Mouse (Mus musculus) forebrain, embryonic 15.5 days (tissue): ENCODE results near the gene Zkscan6. TPM values are rescaled to one million over a fixed set of nuclear protein-coding genes. Genes with fewer than 3 reads are reported as not detected.

Source experiments
- ATAC-seq: fragments of 200-750 bp; cut with Nextera tagmentation; replicated peaks from 2 replicates; pipeline ENCODE4 v1.8.0; 2017; ENCODE audit warnings: mild to moderate bottlenecking, moderate TSS enrichment, moderate library complexity
- H3K27ac ChIP-seq: fragments of 300-500 bp; sonication (generic); replicated peaks from 2 replicates; pipeline ENCODE4 v1.5.1; 2015; ENCODE audit warnings: mild to moderate bottlenecking, inconsistent platforms
- H3K27me3 ChIP-seq: fragments of 300-500 bp; sonication (generic); 2 replicates; pipeline ENCODE4 v1.6.1; 2015; ENCODE audit warnings: inconsistent platforms
- H3K36me3 ChIP-seq: fragments of 300-500 bp; sonication (generic); 2 replicates; pipeline ENCODE4 v1.6.1; 2015; ENCODE audit warnings: mild to moderate bottlenecking, inconsistent platforms
- H3K4me1 ChIP-seq: fragments of 300-500 bp; sonication (generic); 2 replicates; pipeline ENCODE4 v1.6.1; 2015; ENCODE audit warnings: inconsistent platforms
- H3K4me2 ChIP-seq: fragments of 300-500 bp; sonication (generic); replicated peaks from 2 replicates; pipeline ENCODE4 v1.6.1; 2015; ENCODE audit warnings: mild to moderate bottlenecking, inconsistent platforms
- H3K4me3 ChIP-seq: fragments of 300-500 bp; sonication (generic); 2 replicates; pipeline ENCODE4 v1.5.1; 2015; ENCODE audit warnings: mild to moderate bottlenecking, inconsistent platforms
- H3K9ac ChIP-seq: fragments of 300-500 bp; sonication (generic); replicated peaks from 2 replicates; pipeline ENCODE4 v1.6.1; 2015; ENCODE audit warnings: mild to moderate bottlenecking, inconsistent platforms
- H3K9me3 ChIP-seq: fragments of 300-500 bp; sonication (generic); 2 replicates; pipeline ENCODE4 v1.6.1; 2016; ENCODE audit warnings: inconsistent platforms
- WGBS: fragments of 180-500 bp; shearing (Covaris S2); methylation state at CpG from one replicate; pipeline ENCODE4 v1.1.7; 2015; ENCODE audit warnings: mixed read lengths; 5-methylcytosine and 5-hydroxymethylcytosine counted together
- polyA plus RNA-seq: library from polyadenylated mRNA; unstranded; fragments of >200 nt; fragmentation: Nextera tagmentation; extraction: Ambion mirVana; gene quantifications from 2 replicates; pipeline ENCODE4 v1.2.1, GENCODE M21; 2015

Gene Zkscan6
- 25.1 and 26.5 TPM in 2 replicates for polyA plus RNA-seq

DNA sequence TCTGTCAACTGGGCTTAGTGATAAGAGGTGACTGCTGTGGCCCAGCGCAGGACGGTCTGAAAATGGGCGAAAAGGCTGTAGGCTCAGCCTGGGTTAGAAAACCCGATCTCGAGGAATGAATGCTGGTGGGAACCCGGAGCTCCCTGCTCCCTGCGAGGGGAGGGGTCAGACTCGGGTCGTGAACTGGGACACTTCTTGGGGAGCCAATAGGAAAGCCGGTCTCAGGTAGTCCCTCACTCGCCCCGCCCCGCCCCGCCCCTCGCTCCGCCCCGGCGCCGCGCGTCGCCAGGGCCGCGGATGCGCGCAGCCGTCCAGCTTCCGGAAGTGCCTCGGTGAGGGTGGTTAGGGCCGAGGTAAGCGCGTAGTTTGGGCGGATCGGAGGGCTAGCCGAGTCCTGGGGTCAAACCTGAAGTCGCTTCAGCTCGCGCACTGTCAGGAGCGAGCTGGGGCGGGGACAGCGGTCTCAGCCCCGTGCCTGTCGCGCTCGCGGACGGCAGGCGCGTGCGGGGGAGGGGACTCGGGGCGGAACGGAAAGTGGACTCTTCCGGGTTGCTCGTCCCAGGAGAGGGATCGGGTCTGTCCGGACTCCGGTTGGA, at the start of gene Zkscan6:
Zkscan6 (plus strand) TSS at position 267 of the 596 bp plus-strand sequence.
- no peaks in the 10 kb centered on the region for H3K27me3 ChIP-seq
- no peaks in the 10 kb centered on the region for H3K36me3 ChIP-seq
- WGBS = under 1% methylated on average over 55 of the region's 58 CpGs
- peak within 1 kb of the TSS; percentile 56 for H3K4me3 ChIP-seq
- peak within 1 kb of the TSS; percentile 71 for H3K27ac ChIP-seq
- H3K9ac ChIP-seq = peak within 1 kb of the TSS; percentile 67
- ATAC-seq = peak; percentile 97
- peaks cover 28% of the 10 kb centered on the region for H3K4me1 ChIP-seq
- no peaks in the 10 kb centered on the region for H3K9me3 ChIP-seq
- peak within 1 kb of the TSS; percentile 91 for H3K4me2 ChIP-seq

DNA sequence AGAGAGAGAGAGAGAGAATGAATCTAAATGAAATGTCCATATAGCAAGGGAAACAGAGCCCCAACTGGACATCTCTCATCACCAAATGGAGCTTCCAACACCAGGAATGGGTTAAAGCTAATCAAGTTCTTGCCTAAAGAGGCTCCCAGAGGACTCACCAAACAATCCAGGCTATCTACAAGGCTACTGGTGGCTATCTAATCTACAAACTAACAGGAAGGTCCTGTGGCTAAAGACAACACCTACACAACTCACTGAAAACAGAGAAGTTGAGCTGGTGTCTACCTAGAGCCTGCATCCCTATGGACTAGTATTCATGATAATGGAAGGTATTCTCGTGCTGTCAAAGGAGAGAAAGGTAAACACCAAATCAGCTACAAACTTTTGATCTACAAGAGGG, 47.6 kb upstream of the Zkscan6 start:
- no peak for ATAC-seq
- H3K4me3 ChIP-seq = no peak overlapping the region
- no peak overlapping the region for H3K27ac ChIP-seq
- WGBS = 97% methylated on average over 1 of the region's 1 CpGs
- H3K4me1 ChIP-seq = 0 out of 2 replicates have a peak, but pooled peaks cover 2% of the 10 kb centered on the region
- H3K4me2 ChIP-seq = no peak overlapping the region
- H3K9me3 ChIP-seq = no peaks in the 10 kb centered on the region
- H3K36me3 ChIP-seq = no peaks in the 10 kb centered on the region
- no peaks in the 10 kb centered on the region for H3K27me3 ChIP-seq
- H3K9ac ChIP-seq = no peak overlapping the region

DNA sequence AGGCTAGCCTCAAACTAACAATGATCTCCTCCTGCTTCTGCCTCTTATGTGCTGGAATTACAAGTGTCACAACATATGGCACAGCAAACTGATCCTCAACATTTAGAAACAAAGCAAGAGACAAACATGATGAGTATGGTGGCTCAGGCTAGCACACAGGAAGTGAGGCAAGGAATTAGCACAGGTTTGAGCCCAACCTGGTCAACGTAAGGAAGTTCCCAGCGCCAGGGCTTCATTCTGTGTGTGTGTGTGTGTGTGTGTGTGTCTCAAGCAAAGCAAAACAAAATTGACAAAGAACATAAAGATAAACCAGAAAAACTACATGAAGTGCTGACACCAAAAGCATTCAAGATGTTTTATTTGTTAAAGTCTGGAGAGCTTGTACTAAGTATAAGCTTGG, 46.1 kb upstream of the Zkscan6 start:
- Histone ChIP-seq H3K36me3 (no peaks in the 10 kb centered on the region), H3K4me1 (0 out of 2 replicates have a peak, but pooled peaks cover 2% of the 10 kb centered on the region), H3K27me3 (no peaks in the 10 kb centered on the region), H3K9ac (no peak overlapping the region), H3K4me2 (no peak overlapping the region), H3K9me3 (no peaks in the 10 kb centered on the region), H3K27ac (no peak overlapping the region), H3K4me3 (no peak overlapping the region)
- no peak for ATAC-seq
- 93% methylated on average over 2 of the region's 2 CpGs for WGBS

DNA sequence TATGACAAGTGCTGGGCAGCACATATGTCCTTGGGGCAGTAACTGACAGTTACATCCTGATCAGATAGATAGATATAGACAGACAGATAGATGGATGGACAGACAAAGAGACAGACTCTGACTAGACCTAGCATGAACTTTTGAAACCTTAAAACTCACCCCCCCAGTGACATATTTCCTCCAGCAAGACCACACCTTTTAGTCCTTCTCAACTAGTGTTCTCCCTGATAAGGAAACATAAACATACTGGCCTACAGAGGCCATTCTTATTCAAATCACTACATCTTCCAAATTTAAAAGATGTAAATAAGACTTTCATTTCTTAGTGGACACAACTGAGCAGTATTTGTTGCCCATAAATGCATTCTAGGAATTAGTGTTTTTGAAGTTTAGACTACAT, 38.5 kb upstream of the Zkscan6 start:
- no peak overlapping the region for H3K27ac ChIP-seq
- H3K36me3 ChIP-seq = no peaks in the 10 kb centered on the region
- no peak overlapping the region for H3K9ac ChIP-seq
- no peaks in the 10 kb centered on the region for H3K9me3 ChIP-seq
- no peak for ATAC-seq
- H3K4me1 ChIP-seq = peaks cover 3% of the 10 kb centered on the region; the same call in 1 of the 2 replicates
- no peaks in the 10 kb centered on the region for H3K27me3 ChIP-seq
- H3K4me2 ChIP-seq = no peak overlapping the region
- no peak overlapping the region for H3K4me3 ChIP-seq

DNA sequence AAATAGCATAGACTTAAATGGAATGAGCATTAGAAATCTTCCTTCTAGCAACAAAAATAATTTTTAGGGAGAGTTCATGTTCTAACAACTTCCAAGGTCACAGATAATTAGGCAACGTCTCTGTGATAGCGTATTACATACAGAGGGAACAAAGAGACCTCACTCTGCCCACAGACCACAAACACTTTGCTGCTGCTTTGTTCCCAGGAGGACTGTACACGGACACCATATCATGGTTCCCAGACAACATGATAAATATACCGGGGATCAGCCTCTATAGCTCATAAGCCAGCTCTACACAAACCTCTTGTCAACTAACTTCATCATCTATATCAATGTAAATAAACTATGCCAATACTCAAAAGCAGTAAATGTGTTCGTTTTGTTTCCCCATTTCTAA, 37.0 kb upstream of the Zkscan6 start:
- Histone ChIP-seq H3K4me1 (peaks cover 3% of the 10 kb centered on the region; the same call in 1 of the 2 replicates), H3K9me3 (no peaks in the 10 kb centered on the region), H3K4me3 (no peak overlapping the region), H3K36me3 (no peaks in the 10 kb centered on the region), H3K27me3 (no peaks in the 10 kb centered on the region), H3K27ac (no peak overlapping the region), H3K4me2 (no peak overlapping the region), H3K9ac (no peak overlapping the region)
- 76% methylated on average over 5 of the region's 5 CpGs for WGBS
- no peak for ATAC-seq

DNA sequence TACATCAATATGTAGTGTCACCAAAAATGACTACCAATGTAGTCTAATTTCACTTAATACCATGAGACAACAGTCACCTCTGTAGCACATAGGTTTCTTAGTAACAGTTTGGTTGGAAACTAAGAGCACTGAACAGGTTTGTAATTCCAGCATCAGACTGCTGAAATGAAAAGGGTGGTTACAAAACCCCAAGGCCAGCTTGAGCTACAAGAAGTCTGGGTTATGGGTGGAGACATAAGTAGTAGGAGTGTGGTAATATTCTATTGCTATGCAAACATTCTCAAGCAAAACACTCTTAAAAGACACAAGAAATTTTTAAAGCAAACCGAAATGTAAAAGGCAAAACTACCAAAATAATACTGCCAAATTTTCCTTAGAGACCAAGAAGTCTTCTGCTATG, 35.4 kb upstream of the Zkscan6 start:
- Histone ChIP-seq H3K27me3 (no peaks in the 10 kb centered on the region), H3K36me3 (no peaks in the 10 kb centered on the region), H3K27ac (no peak overlapping the region), H3K4me3 (no peak overlapping the region), H3K4me1 (peaks cover 3% of the 10 kb centered on the region; the same call in 1 of the 2 replicates), H3K9me3 (no peaks in the 10 kb centered on the region), H3K9ac (no peak overlapping the region), H3K4me2 (no peak overlapping the region)
- WGBS = 89% methylated on average over 1 of the region's 1 CpGs
- ATAC-seq = no peak

DNA sequence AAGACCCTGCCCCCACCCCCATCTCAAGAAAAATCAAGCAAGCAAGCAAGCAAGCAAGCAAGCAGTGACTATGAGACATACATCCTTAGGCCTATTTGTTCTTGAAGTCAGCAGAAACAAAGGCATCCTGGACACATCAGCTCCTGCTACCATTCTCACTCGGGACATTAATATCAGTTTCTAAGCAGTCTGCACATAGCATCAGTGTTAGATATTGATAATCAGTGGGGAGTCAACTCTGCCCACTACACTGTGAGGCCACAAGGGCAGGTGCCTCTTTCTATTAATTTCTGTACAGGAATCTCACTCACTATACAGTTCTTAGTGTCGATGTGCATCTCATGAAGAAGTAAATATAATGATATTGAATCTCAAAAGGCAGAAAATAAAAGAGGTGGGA, 33.4 kb upstream of the Zkscan6 start:
- no peak for ATAC-seq

DNA sequence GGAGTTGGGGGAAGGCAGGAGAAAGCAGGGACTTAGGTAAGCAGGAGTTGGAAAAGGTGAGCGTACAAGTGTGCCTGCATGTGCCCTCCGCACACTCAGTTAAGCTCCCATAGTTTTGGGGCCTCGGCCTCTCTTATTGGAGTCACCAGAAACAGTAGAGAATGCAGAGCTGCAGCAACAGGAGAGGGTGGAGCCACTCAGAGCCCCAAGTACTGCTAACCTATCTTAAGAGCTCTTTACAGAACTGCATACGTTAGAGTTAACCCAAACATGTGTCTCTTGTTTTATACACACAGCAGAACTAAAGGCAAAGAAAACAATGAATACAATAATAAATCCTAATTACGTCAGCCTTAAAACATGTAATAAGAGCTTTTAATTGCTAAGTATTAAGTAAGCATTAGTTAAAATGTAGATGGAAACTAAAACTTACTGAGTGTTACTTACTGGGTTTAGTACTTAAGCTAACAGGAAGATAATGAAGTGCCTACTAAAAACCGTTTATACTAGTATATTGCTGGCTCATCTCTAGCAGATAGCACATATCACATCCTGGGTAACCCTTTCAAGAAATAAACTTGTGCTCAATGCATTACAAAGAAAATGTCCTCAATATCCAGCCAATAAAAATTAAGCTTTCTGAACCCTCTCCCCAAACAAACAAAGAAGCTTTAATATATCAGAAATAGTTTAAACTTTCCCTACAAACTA, 32.9 kb upstream of the Zkscan6 start:
- Histone ChIP-seq H3K27ac (no peak overlapping the region), H3K9me3 (no peaks in the 10 kb centered on the region), H3K27me3 (no peaks in the 10 kb centered on the region), H3K4me3 (no peak overlapping the region), H3K4me1 (peaks cover 3% of the 10 kb centered on the region; the same call in 1 of the 2 replicates), H3K4me2 (no peak overlapping the region), H3K9ac (no peak overlapping the region), H3K36me3 (no peaks in the 10 kb centered on the region)
- ATAC-seq = no peak
- 66% methylated on average over 6 of the region's 6 CpGs for WGBS

More for the DNA sequence above, 33.4 kb upstream of the Zkscan6 start:
- Histone ChIP-seq H3K9ac (no peak overlapping the region), H3K4me3 (no peak overlapping the region), H3K9me3 (no peaks in the 10 kb centered on the region), H3K27me3 (no peaks in the 10 kb centered on the region), H3K27ac (no peak overlapping the region), H3K4me1 (no peaks in the 10 kb centered on the region; the same call in 1 of the 2 replicates), H3K36me3 (no peaks in the 10 kb centered on the region), H3K4me2 (no peak overlapping the region)
- 92% methylated on average over 2 of the region's 2 CpGs for WGBS

DNA sequence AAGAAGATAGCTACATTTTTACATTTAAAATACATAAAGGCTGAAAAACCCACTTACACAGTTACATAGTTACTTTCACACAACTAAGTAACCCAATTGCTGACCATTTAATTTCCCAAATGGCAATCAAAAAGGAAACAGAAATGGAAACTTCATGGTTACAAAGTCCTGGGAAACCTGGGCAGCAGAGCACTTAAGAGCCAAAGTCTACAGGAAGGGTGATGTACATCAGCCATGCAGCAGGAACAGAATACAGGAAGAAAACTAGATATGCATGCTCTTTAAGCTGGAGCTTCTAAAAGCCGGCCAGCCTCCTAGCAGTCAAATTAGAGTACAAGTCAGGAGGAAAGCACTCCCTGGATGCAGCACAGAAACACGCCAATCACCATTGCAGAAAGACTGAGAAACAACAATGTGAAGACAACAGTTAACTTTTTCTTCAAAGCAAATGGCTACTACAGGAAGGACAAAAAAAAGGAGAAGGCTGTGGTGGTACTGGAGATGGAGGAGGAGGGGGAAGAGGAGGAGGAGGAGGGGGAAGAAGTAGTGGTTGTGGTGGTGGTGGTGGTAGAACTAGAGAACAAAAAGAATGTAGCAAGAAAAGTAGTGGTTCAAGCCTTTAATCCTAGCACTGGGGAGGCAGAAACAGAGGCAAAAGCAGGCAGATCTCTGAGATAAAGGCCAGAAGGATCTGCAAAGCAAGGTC, 29.9 kb upstream of the Zkscan6 start:
- H3K9ac ChIP-seq = no peak overlapping the region

DNA sequence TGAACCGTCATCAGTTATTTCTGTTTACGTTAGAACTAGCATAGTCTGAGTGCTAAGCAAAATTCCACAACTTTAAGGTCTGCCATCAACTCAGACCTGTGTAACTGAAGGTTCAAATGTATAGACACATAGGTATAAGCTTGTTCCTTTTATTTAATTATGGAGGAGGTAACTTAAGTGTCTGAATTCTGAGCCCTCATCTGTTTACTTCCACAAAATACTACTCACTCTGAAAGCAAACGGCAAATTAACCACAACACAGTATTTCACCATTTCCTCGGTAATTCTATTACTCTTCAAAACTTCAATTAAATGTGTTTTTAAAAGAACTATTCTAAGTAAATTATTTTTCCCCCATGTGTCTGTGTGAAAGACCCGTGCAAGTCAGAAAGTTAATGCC, 29.2 kb upstream of the Zkscan6 start:
- H3K9me3 ChIP-seq = no peaks in the 10 kb centered on the region
- H3K9ac ChIP-seq = no peak overlapping the region
- no peak overlapping the region for H3K4me3 ChIP-seq
- H3K4me2 ChIP-seq = no peak overlapping the region
- 87% methylated on average over 5 of the region's 5 CpGs for WGBS
- ATAC-seq = no peak
- H3K27me3 ChIP-seq = no peaks in the 10 kb centered on the region
- no peak overlapping the region for H3K27ac ChIP-seq
- H3K36me3 ChIP-seq = peaks cover 13% of the 10 kb centered on the region; the same call in 1 of the 2 replicates
- H3K4me1 ChIP-seq = peaks cover 7% of the 10 kb centered on the region; the same call in 1 of the 2 replicates

More for the DNA sequence above, 29.9 kb upstream of the Zkscan6 start:
- Histone ChIP-seq H3K4me3 (no peak overlapping the region), H3K36me3 (peaks cover 13% of the 10 kb centered on the region; the same call in 1 of the 2 replicates), H3K27me3 (no peaks in the 10 kb centered on the region), H3K4me2 (no peak overlapping the region), H3K9me3 (no peaks in the 10 kb centered on the region), H3K27ac (no peak overlapping the region), H3K4me1 (peaks cover 7% of the 10 kb centered on the region; the same call in 1 of the 2 replicates)
- ATAC-seq = no peak
- 58% methylated on average over 2 of the region's 2 CpGs for WGBS

DNA sequence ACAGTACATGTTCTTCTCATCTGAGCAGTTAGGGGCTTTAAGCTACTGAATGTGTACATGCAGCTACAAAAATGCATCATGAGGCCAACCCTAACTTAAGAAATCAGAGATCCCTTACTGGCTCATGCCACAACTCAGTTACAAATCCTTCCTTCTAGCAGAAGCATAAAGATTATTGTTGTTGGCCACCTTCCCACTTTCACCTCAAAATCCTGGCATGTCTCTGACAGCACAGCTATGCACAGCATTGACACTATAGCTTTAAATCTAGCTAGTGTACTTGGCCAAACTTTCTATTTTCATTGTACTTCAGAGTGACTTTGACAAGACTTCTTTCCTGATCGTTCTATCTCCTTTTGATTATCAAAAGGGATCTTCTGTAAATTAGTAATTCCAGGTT, 27.9 kb upstream of the Zkscan6 start:
- ATAC-seq = no peak
- no peak overlapping the region for H3K4me2 ChIP-seq
- H3K4me3 ChIP-seq = no peak overlapping the region
- no peaks in the 10 kb centered on the region for H3K9me3 ChIP-seq
- no peak overlapping the region for H3K9ac ChIP-seq
- 85% methylated on average over 1 of the region's 1 CpGs for WGBS
- no peak overlapping the region for H3K27ac ChIP-seq
- no peaks in the 10 kb centered on the region for H3K27me3 ChIP-seq
- H3K4me1 ChIP-seq = peaks cover 7% of the 10 kb centered on the region; the same call in 1 of the 2 replicates
- peaks cover 13% of the 10 kb centered on the region; the same call in 1 of the 2 replicates for H3K36me3 ChIP-seq

DNA sequence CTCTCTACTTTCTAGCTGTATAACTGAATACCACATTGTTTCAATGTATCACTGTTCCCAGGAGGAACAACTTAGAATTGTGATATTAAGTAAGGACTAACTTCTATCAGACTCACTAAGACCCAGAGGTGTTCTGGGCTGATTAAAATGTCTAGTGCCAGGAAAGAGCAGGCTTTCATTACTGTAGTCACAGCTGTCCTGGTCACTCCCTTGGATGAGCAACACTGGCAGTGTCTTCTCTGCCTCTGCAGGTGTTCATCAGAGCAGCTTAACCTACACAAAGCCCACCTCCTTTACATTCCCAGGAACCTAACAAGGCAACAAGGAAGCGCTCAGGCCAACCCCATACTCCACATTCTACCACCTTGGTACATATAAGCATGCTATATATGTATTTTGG, 27.4 kb upstream of the Zkscan6 start:
- H3K9ac ChIP-seq = no peak overlapping the region
- no peak for ATAC-seq
- peaks cover 13% of the 10 kb centered on the region; the same call in 1 of the 2 replicates for H3K36me3 ChIP-seq
- H3K4me3 ChIP-seq = no peak overlapping the region
- 97% methylated on average over 1 of the region's 1 CpGs for WGBS
- no peaks in the 10 kb centered on the region for H3K9me3 ChIP-seq
- no peak overlapping the region for H3K27ac ChIP-seq
- H3K4me1 ChIP-seq = peaks cover 10% of the 10 kb centered on the region; the same call in 1 of the 2 replicates
- H3K4me2 ChIP-seq = no peak overlapping the region
- H3K27me3 ChIP-seq = no peaks in the 10 kb centered on the region
